Mouse (Mus musculus) ovary, postnatal 36 days (tissue): Measurements from ENCODE around the gene Hmga1.
A peak's percentile ranks its signal among the peaks of the same experiment; 100 is the strongest.

Source experiments
- DNase-seq: peaks from one replicate; pipeline ENCODE4 v3.0.0; 2022; ENCODE audit warnings: low spot score, mixed read lengths

Hmga1 gene

DNA sequence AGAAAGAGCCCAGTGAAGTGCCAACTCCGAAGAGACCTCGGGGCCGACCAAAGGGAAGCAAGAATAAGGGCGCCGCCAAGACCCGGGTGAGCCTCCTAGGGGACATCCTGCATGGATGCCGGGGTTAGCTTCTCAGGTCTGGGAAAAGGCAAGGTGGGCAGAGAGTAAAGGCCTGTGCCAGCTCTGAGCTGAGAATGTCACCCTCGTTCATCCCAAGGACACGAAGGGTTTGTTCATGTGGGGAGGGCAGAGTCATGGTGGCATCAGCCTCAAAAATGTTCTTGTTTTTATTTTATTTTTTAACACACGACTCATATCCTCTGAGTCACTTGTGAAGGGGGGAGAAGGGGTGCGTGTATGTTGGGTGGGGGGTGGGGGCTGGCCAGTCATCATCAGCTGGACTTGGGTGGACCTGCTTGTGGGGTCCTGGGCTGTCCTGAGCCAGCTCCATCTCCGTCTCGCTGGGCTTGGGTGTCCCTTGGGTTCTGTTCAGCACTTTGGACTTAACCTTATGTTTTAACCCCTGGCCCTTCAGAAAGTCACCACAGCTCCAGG, 4.7 kb downstream of the Hmga1 start:
- DNase-seq: no peak

DNA sequence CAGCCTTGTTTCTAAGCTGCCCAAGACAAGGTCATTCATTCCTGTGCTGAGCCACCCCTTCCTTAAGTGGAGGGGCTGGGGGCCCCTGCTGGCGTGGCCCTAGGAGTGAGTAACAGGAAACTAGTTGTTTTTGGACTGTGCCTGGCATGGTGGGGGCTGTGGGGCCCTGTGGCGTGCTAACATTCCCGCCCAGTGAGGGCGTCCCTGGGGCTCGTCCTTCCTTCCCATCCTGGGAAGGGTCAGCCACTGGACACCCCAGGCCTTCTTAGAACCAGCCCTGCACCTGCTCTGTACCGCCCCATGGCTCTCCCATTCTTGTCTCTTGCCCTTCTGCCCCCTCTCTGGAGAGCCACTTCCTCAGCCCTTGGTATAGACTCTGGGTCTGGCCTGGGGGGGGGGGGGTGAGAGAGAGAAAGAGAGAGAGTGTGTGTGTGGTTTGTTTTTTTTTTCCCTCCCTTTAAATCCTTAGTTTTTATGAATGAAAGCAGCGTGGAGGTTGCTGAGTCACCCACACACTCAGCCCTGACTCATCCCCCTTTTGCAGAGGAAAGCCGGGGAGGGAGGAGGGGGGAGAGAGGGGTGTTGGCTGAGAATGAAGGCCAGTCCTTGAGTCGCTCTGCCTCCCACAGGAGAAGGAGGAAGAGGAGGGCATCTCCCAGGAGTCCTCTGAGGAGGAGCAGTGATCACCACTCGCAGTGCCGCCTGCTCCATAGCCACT, 5.7 kb downstream of the Hmga1 start:
- peak; percentile 66 for DNase-seq

DNA sequence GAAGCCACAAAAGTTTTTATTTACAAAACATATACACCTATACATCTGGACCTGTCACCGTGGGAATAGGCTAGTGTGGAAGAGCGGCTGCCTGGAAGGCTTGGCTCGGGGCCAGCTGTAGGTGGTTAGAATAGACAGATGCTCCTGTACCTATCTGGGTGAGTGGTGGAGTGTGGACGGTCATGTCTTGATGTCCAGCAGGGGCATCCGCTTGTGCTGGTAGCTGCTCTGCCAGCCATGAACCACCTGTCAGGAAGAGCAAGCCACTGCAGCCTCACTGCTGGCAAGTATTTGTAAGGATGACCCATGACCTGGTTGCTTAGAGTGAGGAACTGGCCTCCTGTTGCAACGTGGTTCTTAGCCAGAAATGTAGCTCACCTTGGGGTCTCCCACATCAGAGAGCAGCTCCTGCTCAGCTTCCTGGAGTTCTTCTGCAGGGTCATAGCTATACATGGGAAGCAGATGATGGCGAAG, 7.5 kb downstream of the Hmga1 start:
- DNase-seq: no peak

DNA sequence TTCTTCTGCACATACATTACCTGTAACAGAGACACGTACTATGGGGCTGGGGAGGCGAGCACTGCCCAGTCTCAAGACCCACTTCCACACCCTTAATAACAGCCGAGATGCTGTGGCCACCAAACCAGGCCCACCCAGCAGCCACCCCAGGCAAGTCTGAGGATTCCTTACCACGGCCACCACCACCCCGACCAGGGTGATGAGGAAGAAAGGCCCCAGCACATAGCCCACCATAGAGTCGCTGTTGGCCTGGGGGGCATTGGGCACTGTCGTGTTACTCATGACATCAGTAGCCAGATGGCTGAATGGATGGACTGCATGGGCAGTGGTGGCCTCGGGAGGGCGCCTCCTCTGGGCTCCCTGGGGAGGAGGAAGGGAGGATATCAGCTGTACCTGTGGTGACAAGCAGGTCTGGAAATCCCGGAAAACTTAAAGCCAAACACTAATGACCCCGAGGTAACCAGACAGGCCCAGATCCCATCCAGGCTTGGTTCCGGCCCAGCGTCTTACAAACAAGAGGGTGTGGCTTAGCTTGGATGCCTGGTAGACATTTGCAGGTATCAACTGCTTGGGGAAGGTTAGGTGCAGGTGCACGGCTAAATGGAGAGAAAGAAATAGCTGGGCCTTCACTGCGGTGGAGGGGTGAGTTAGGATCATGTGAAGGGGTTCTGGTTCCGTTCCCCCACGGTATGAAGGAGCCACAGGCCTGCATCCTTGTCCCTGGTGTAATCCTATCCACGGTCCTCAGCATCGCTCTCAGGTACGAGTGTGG, 8.3 kb downstream of the Hmga1 start:
- DNase-seq: no peak

DNA sequence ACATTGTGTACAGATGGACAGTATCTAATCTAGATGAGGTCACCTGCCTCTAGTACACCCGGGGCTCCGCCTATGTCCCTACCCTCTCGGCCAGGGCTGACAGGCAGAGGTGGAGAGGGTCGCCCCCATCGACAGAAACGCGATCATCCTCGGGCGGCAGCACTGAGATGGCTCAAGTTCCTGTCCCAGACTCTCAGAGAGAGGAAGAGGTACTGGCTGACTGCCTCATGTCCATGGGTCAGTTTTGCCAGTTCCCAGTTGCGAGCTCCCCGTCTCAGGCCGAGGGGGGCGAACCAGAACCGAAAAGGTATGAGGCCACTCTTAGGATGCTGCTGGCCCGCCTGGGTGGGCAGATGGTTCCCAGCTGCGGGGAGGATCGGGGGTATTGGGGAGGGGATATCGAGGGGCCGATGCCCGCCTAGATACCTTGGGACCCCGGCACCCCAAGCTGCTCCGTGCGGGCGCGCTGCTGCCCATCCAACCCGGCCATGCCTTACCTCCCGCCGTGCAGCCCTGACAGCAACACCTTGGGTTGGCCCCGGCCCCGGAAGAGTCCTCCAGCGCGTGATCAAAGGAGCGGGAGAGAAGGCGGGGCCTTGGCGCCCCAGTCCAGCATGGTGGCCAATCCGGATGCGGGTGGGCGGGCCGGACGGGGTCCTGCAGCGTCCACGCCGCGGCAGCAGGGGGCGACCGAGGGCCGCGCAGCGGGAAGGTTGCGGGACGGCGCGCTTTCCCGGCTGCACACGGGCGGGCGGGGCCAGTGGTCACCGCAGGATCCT, 9.1 kb downstream of the Hmga1 start, which contains the start of gene AI413582:
TSS of gene AI413582 (minus strand) at position 594 of the 779 bp plus-strand sequence.
- DNase-seq: peak; percentile 98

DNA sequence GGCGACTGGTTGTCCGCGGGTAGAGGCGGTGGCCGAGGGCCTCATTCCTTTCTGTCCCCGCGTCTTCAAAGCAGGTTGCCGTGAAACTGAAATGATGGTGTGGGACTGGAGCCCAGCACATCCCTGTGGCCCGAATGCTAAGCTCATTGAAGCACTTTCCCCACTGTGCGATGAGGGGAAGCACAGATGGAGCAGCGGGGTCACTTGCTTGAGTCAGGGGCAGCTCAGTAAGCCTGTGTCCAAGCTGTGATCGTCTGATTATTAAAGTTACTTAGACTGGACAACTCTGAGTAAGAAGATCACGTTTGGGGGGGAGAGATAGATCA, 9.6 kb downstream of the Hmga1 start:
- DNase-seq: no peak

DNA sequence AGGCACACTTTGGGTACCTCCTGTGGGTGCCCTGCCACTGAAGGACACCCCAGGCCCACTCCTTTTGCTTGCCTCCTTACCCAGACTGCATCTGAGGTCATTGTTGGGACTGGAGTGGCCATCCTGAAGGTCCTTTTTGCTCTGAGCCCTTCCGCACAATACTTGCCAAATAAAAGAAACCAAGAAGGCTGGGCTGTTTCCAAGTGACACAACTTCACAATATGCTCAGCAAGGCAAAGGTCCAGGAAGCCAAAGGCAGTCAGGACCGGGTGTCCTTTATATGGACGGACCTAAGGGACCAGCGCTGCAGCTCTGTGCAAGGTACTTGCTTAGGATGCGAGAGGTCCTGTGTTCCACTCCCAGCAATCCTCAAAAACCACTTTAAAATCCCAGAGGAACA, 11.9 kb downstream of the Hmga1 start:
- no peak for DNase-seq

DNA sequence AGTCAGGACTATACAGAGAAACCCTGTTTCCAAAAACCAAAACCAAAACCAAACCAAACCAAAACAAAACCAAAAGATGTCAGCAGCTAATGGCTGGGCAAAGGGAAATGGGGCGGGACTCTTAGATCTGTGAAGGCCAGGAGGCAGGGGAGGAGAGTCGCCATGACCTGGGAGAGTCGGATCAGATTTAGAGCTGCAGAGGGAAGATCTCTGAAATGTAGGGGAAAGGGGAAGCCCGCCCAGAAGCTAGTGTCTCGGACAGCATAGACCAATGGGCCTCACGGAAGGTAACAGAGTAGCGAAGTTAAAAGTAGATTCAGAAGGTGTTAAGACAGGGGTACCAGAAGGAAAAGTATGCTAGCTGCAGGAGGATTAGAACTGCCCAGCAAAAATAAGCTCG, 15.0 kb downstream of the Hmga1 start:
- peak; percentile 49 for DNase-seq

DNA sequence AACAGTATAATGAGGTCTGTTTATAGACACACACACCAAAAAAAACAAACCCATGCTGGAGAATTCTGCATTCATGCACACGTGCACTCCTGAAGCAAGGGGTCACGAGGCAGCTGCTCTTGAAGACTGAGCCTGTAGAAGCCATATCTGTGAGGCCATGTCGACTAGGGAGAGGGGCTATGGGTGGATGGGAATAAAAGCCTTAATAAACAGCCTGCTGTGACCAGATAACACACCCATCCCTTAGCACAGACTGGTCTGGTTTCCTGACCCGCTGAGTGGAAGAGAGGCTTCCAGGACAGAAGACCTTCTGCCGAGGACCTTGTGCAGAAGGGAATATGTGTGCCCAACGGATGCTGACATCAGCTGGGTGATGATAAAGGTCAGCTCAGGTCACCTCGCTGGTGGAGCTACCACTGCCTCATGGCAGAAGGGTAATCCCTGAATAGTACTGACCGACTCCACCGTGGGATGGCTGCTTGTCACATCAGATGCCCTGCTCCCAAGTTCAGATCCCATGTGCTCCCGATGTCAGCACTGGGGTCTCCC, 17.5 kb downstream of the Hmga1 start:
- DNase-seq: no peak

DNA sequence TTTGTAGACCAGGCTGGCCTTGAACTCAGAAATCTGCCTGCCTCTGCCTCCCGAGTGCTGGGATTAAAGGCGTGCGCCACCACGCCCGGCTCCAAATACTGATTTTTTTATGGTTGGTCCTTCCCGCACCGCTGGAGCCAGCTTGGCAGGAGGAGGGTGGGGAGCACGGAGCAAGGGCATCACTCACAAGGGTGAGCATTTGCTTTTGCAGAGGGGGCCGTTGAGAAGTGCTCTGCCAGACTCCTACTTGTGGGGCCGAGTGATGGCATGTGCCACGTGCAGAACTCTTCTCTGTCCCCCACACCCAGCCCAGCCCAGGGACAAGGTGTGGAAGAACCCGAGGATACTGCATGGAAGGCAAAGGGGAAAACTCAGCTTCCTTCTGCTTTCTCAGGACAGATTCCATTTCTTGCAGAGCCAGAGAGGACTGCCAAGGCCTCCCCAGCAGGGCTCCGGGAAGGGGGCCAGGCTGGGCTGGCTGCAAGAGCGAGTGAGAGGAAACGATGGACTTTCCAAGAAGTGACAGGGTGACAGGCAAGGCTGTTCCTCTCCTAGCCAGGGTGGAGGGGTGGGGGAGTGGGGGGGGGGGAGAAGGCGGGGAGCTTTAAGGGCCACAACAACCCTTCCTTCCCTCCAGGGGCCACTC, 18.3 kb downstream of the Hmga1 start:
- DNase-seq: peak; percentile 64

DNA sequence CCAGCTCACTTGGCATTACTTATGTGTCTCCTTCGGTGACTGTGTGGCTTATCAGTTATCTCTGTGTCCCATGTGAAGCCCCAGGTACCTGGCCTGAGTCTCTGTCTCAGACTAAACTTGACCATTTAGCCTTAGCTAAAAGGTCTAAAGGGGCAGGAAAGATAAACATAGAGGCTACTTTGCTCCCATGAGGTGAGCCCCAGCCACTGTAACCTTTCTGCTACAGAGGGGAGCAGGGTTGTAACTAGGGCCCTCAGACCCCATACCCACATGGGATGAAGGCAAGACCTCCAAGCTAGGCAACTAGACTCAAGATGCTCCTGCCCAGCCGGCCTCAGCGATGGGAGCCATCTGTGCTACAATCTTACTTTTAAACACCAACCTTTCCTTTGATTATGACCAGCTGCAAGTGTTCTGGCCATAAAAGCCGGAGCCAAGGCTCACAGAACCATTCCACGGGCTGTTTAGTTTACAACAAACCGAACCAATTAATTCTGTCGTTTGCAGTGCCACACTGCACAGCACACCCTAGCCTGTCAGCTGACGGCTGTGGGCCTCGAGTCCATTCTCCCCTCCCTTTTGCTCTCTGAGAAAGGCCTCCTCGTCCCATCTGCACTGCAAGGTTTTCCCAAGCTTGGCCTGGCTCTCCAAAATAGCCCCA, 18.9 kb downstream of the Hmga1 start:
- DNase-seq: no peak

DNA sequence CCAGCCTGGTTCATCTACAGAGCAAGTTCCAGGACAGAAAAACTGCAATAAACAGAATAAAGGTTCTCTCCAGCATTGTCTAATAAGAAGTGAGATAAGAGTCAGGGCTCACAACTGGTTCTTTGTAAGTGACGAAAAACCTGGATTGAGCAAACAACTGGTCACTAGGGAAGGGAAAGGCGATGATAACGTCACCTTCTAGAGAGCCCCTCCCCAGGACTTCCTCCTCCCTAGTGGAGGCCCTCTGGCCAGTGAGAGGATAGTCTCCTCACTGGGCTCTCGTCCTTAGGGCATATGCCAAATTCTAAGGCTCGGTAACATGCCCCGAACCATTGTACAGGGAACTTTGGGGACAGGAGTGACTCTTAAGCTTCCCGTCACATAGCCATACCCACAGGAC, 19.8 kb downstream of the Hmga1 start:
- no peak for DNase-seq

DNA sequence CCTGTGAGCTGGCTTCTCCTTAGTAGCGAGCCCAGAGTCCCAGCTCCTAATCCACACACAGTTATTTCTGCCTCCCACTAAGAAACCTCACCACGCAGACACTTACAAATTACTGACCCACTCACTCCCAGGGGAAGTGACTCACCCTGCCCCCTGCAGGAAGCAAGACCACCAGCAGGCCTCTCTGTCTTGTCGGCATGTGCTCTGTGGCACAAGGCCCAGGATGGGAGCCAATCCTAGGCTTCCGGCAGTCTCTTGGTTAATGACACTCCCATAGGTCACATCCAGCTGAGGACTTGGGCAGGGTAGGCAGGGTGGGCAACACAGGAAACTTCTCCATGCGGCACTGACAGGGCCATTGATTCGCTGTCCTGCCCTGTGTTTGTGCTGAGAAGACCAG, 21.2 kb downstream of the Hmga1 start:
- no peak for DNase-seq

DNA sequence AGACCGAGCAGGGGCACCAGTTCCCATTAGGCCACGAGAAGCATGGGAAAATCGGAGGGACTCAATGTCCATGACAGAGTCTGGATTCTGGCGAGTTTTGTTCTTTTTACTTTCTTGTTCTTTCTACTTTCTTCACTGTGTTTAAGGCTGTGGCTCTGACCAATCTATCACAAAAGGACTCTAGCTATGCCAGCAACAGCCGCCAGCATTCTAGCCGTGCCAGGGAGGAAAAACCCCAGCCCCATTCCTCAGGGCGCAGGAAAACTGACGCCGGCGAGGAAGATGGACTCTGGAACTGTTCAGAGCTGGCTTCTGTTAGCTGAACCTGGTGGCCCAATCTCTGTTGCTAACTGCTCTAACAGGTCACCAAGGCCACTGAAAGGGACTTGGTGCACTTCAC, 22.2 kb downstream of the Hmga1 start:
- no peak for DNase-seq

DNA sequence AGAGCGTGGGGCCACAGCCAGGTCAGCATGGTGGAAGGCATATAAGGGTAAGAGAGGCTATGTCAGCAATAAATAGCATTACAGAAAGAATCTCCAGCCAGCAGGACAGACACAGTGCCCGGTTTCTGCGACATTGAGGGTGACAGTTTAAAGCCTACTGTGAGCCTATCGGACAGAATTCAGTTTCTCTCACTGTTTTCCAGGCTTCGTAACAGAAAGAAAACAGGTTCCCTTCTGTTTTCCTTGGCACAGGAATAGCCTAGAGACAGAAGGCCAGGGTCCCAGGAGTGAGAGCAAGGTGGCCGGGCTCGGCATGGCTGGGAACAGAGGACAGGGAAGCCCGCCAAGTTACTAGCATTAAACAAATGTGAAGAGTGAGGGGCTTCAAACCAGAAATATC, 23.5 kb downstream of the Hmga1 start:
- no peak for DNase-seq

DNA sequence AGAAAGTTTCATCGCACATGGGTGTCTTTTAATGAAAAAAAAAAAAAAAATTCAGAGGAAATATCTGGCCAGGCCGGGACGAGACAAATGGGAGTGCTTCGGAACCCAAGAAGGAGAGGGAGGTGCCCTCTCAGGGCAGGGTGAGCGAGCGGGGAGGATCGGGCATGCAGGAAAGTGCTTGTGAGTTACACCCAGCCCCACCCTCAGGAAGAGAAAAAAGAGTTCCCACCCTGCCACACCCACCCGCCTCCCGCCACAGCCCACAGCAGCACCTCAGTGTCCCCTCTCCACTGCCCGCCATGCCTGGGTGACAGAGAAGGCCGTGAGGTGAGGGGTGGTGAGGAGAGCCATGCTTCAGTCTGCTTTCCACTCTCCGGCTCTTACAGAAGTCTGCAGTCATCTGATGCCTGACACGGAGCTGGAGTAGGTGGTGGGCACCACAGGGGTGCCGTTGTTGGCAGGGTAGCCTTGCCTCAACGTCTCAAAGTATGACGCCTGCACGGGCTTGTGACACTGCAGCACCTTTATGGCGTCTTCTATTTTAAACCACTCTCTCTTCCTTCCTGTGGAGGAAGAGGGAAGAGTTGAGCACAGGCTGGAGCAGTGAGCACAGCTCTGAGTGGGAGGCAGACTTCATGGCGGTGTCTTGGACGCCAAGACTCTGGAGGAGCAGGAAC, 24.2 kb downstream of the Hmga1 start:
- DNase-seq: no peak

DNA sequence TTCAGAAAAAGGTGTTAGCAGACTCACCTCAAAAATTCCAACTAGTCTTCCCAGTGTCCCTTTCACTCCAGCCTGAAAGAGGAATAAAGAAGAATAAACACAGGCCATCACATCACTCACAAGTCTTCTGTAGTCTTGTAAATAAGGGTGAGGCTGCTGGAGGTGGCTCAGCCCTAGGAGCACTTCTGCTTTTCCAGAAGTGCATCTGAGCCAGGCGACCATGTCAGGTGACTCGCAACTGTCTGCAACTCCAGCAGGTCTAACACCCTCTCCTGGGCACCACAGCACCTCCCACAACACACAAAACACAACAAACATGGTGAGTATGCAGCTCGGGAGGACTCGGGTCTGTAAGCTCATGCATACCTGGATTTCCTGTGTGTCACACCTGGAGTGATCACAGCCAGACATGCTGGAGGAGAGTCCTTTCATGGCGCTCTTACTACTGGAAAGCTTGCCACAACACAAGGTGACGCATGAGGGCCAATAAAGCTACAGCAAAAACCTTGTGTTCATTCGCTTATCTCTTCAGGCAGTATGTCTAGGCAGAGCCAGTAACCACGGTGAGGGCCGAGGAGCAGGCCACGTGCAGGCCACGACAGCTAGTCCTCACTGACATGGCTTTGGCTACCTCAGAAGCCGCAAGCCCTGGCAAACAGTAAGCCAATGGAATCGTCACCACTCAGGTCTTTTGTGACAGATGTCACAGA, 27.0 kb downstream of the Hmga1 start:
- no peak for DNase-seq

DNA sequence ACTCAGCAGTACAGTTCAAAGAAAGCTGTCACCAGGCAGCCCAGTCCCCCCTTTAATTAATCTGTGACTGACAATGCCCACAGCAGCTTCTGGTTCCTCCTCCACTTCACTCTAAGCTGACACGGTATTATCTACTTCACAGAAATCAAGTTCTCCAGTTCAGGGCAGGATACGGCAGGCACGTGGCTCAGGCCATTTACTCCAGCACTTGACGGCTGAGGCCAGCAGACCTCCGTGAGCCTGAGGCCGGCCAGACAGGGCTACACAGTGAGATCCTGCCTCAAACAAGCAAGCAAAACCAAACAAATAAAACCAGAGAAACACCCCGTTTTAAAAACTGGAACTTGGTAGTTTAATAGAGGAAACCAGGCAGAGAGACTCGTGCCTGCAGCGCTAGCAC, 30.4 kb downstream of the Hmga1 start:
- no peak for DNase-seq

DNA sequence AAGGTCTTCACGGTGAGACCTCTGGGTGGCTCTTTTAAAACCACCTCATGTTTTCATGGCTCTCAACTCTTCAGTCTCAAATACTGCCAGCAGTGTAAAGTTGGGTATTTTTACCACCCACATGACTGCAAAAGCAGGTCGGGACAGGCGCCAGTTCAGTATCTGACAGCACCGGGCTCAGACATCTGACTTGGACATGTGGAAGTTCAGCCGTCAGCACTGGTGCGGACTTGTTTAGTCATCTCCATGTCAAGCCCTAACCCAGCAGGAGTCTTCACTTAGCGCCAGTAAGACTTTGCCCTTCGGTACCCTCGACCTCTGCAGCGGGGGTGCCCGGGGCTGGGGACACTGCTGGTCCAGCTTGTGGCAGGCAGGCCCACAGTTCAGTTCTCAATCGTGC, 31.0 kb downstream of the Hmga1 start:
- no peak for DNase-seq

DNA sequence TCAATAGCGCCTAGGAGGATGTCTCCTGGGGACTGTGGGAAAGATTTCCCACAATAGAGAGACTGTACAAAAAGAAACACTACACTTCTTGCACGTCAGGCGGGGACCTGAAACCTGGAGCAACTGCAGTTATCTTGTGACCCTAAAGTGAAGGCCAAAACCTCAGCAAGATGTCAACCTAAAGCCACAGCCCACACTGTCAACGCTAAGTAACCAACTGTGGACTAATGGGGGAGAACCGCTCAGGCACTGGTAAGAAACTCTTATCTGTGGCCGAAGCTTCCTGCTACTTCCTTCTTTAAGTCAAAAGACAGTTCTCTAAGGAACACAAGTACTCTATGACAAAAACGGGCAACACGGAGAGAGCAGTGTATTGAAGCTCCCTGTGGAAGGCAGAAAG, 31.9 kb downstream of the Hmga1 start:
- no peak for DNase-seq
